Mouse (Mus musculus) hindbrain, embryonic 12.5 days (tissue): ENCODE data around the gene Shoc2. TPM values are rescaled to one million over a fixed set of nuclear protein-coding genes. Genes with fewer than 3 reads are reported as not detected.
A peak's percentile ranks its signal among the peaks of the same experiment; 100 is the strongest.
"Not testable (repeated sequence)": the region's sequence is repeated elsewhere in the genome, so short reads cannot be mapped to it uniquely, and the experiment has no call there.

Source experiments
- ATAC-seq: fragments of 200-750 bp; cut with Nextera tagmentation; 2 replicates; pipeline ENCODE4 v1.8.0; 2017; ENCODE audit warnings: moderate TSS enrichment; ENCODE audit not compliant: low FRiP score
- H3K27ac ChIP-seq: fragments of 300-500 bp; sonication (generic); 2 replicates; pipeline ENCODE4 v1.5.1; 2016; ENCODE audit warnings: mild to moderate bottlenecking
- H3K27me3 ChIP-seq: fragments of 300-500 bp; sonication (generic); 2 replicates; pipeline ENCODE4 v1.6.1; 2016; ENCODE audit warnings: mild to moderate bottlenecking
- H3K36me3 ChIP-seq: fragments of 300-500 bp; sonication (generic); 2 replicates; pipeline ENCODE4 v1.6.1; 2016; ENCODE audit warnings: mild to moderate bottlenecking
- H3K4me1 ChIP-seq: fragments of 300-500 bp; sonication (generic); 2 replicates; pipeline ENCODE4 v1.6.1; 2016
- H3K4me2 ChIP-seq: fragments of 300-500 bp; sonication (generic); replicated peaks from 2 replicates; pipeline ENCODE4 v1.6.1; 2016; ENCODE audit warnings: mild to moderate bottlenecking
- H3K4me3 ChIP-seq: fragments of 300-500 bp; sonication (generic); 2 replicates; pipeline ENCODE4 v1.5.1; 2016; ENCODE audit warnings: mild to moderate bottlenecking
- H3K9ac ChIP-seq: fragments of 300-500 bp; sonication (generic); 2 replicates; pipeline ENCODE4 v1.6.1; 2016; ENCODE audit warnings: mild to moderate bottlenecking, moderate library complexity
- H3K9me3 ChIP-seq: fragments of 300-500 bp; sonication (generic); replicated peaks from 2 replicates; pipeline ENCODE4 v1.6.1; 2016; ENCODE audit warnings: mild to moderate bottlenecking
- WGBS: fragments of 180-500 bp; shearing (Covaris S2); methylation state at CpG from one replicate; pipeline ENCODE4 v1.1.7; 2016; 5-methylcytosine and 5-hydroxymethylcytosine counted together
- polyA plus RNA-seq: library from polyadenylated mRNA; unstranded; fragments of >200 nt; fragmentation: Nextera tagmentation; extraction: Ambion mirVana; gene quantifications from 2 replicates; pipeline ENCODE4 v1.2.1, GENCODE M21; 2016

Shoc2 gene
- polyA plus RNA-seq, 1 experiment from 2014 or later, result 73.3 TPM

DNA sequence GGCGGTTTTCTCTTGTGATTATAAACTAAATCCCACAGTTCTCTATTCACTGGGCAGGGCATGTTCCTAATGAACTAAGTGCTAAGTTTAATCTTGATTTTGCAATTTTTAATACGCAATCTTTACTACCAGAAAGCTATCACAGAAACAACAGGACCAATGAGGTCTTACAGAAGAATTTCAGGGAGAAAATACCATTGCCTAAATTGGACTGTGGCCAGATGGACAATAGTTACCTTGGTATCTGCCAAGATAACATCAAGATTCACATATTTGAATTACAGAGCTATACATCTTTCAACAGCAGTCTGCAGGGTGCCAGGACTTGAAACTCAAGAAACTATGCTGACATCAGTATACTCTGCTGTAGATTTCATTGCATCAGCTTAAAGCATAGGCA, 1.8 kb upstream of the Shoc2 start:
- H3K36me3 ChIP-seq, result peaks cover 12% of the 10 kb centered on the region
- peak overlapping the region; percentile 53; the same call in 1 of the 2 replicates for H3K4me2 ChIP-seq
- H3K9ac ChIP-seq, result no peak overlapping the region
- no peak for ATAC-seq
- H3K9me3 ChIP-seq, result no peaks in the 10 kb centered on the region
- H3K27me3 ChIP-seq, result no peaks in the 10 kb centered on the region
- no peak overlapping the region for H3K27ac ChIP-seq
- no peak overlapping the region for H3K4me3 ChIP-seq
- 92% methylated on average over 2 of the region's 2 CpGs for WGBS
- H3K4me1 ChIP-seq, result peaks cover 12% of the 10 kb centered on the region

DNA sequence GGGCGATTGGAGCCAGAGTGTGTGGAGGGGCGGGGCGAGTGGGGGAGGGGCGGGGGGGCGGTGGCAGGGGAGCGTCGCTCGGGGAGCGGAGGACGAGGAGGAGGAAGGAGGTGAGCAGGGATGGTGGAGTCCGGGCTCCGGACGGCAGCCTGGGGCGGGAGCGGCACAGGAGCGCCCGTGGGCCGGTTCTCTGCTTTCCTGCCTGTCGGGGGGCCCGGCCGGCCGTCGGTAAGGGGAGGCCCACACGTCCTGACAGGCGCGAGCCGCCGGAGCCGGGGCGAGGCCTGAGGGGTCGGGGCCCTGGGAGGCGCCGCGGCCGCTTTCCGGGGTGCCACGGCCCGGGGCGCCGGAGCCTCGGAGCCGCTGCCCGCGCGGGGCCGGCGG, 672 bp downstream of the Shoc2 start:
- Histone ChIP-seq H3K4me2 (peak overlapping the region; percentile 53), H3K27ac (peak overlapping the region; percentile 98), H3K27me3 (no peaks in the 10 kb centered on the region), H3K9ac (peak overlapping the region; percentile 99), H3K4me3 (peak overlapping the region; percentile 96), H3K4me1 (peaks cover 14% of the 10 kb centered on the region), H3K9me3 (no peaks in the 10 kb centered on the region), H3K36me3 (no peaks in the 10 kb centered on the region)
- ATAC-seq, result peak; percentile 82; the same call in 1 of the 2 replicates
- WGBS, result under 1% methylated on average over 28 of the region's 47 CpGs

DNA sequence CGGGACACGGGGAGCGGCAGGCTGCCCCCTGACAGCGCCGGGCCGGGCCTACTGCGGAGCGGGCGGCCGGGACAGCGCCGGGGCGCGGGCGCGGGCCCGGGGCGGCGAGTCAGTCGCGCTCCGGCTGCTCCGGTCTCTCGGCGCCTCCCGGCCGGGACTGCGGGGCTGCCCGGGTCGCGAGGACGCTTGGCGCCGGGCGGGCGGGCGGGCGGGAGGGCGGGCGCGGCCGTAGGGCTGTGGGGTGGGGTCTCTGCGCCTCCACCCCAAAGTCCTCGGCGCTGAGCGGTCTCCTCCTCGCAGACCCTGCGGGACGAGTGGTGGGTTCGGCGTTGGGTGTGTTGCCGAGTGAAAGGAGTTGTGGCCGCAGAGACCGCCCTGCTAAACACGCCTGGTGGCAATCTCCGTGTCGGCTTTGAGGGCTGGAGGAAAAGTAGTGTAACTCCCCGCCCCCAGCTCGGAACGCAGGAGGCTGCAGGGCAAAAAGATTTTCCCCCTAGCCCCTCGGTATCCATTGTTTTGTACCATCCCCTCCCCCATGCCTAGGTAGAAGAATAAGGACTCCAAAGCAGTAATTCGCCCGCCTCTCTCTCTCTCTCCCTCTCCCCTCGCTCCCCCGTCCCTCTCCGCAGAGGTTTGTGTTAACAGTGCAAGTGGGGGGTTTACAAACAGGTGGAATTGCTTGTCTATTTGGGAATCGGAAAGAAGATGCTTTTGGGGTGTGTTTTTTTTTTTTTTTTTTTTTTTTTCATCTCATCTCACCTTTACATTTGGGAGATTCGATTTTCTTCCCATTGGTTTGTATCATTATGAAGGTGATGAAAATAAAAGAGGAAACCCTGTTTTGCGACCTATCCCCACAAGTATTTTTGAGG, 1.3 kb downstream of the Shoc2 start:
- Histone ChIP-seq H3K9ac (peak overlapping the region; percentile 99), H3K27me3 (no peaks in the 10 kb centered on the region), H3K9me3 (no peaks in the 10 kb centered on the region), H3K4me1 (peaks cover 14% of the 10 kb centered on the region), H3K36me3 (no peaks in the 10 kb centered on the region), H3K4me2 (peak overlapping the region; percentile 53), H3K4me3 (peak overlapping the region; percentile 96), H3K27ac (peak overlapping the region; percentile 98)
- peak; percentile 33 for ATAC-seq
- WGBS, result 2% methylated on average over 35 of the region's 69 CpGs

DNA sequence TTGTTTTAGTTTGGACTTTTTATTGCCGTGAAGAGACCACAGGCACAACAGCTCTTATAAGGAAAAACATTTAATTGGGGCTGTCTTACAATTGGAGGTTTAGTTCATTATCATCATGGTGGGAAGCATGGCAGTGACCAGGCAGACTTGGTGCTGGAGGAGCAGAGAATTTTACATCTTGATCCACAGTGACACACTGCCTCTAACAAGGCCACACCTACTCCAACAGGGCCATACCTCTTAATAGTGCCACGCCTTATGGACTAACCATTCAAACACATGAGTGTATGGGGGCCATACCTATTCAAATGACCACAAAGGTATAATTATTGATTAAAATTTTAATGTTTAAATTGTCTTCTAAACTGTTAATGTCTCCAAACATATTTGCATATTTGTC, 13.4 kb downstream of the Shoc2 start:
- no peak overlapping the region for H3K9ac ChIP-seq
- no peak for ATAC-seq
- no peaks in the 10 kb centered on the region for H3K27me3 ChIP-seq
- H3K4me3 ChIP-seq, result no peak overlapping the region
- 93% methylated on average over 2 of the region's 2 CpGs for WGBS
- peaks cover 4% of the 10 kb centered on the region; the same call in 1 of the 2 replicates for H3K4me1 ChIP-seq
- no peaks in the 10 kb centered on the region for H3K9me3 ChIP-seq
- 0 out of 2 replicates have a peak, but pooled peaks cover 3% of the 10 kb centered on the region for H3K36me3 ChIP-seq
- no peak overlapping the region for H3K4me2 ChIP-seq
- H3K27ac ChIP-seq, result no peak overlapping the region

DNA sequence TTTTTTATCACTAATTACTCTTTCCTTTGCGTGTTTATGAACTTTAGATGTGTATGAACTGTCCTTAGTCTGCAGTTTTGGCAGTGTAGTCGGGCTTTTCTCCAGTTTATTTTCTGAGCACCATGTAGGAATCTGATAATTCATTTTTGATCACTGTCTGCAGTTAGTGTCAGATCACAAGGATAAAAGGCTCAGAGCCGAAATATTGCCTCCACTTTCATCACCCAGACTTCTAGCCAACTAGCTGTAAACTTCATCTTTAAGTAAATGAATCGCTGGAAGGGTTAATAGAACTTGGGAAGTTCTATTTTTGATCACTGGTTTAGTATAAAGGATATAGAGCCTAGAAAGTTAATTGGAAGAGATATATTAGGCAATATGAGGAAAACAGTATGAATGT, 18.4 kb downstream of the Shoc2 start:
- H3K4me2 ChIP-seq, result no peak overlapping the region
- H3K27ac ChIP-seq, result no peak overlapping the region
- no peak overlapping the region for H3K9ac ChIP-seq
- H3K36me3 ChIP-seq, result 0 out of 2 replicates have a peak, but pooled peaks cover 3% of the 10 kb centered on the region
- WGBS, result 92% methylated on average over 4 of the region's 4 CpGs
- no peaks in the 10 kb centered on the region for H3K4me1 ChIP-seq
- H3K4me3 ChIP-seq, result no peak overlapping the region
- no peaks in the 10 kb centered on the region for H3K27me3 ChIP-seq
- ATAC-seq, result no peak
- H3K9me3 ChIP-seq, result no peaks in the 10 kb centered on the region

DNA sequence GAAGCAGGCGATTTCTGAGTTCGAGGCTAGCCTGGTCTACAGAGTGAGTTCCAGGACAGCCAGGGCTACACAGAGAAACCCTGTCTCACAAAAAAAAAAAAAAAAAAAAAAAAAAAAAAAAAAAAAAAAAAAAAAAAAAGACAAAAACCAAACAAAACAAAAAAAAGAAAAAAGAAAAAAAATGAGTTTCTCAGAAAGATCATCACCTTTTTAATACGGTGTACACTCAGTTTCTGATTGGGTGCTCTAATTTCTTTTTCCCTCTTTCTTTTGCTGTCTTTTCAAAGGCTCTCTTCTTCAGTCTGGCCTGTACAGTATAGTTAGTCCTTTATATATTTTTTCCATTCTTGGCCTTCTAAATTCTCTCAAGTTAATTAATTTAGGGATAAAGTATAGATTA, 20.2 kb downstream of the Shoc2 start:
- H3K27me3 ChIP-seq, H3K9ac ChIP-seq, H3K9me3 ChIP-seq, H3K4me3 ChIP-seq, H3K4me1 ChIP-seq, ATAC-seq, H3K27ac ChIP-seq, H3K4me2 ChIP-seq, H3K36me3 ChIP-seq: not testable (repeated sequence)
- WGBS, result 98% methylated on average over 3 of the region's 3 CpGs

DNA sequence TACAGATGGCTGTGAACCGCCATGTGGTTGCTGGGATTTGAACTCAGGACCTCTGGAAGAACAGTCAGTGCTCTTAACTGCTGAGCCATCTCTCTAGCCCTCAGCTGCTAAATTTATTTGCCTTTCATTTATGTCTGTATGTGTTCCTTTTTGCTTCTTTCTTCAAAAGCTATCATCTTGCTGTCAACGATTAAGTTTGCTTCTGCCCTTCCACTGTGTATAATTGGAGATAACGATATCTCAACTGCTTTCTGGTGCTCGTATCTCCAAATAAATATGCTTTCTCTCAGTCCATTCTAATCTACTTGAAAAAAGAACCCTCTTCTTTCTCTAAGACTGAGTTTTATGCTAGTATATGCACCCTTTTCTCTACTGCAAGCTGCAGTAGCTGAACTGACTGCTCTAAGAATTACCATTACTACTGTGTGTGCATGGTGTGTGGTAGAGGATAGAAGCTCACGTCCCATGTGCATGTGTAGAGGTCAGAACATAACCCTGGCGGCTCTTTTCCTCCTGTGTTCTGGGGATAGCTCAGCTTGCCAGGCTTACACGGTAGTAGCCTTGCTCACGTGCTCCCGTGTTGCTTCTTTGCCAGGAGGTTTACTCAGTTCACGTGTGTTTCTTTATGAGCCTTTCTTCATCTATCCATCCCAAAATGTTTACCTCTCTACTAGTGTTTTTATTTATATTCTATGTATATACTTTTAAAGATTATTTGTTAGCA, 21.0 kb downstream of the Shoc2 start:
- Histone ChIP-seq H3K4me3 (no peak overlapping the region), H3K27me3 (no peaks in the 10 kb centered on the region), H3K27ac (no peak overlapping the region), H3K36me3 (0 out of 2 replicates have a peak, but pooled peaks cover 3% of the 10 kb centered on the region), H3K4me1 (no peaks in the 10 kb centered on the region), H3K9me3 (no peaks in the 10 kb centered on the region), H3K9ac (no peak overlapping the region), H3K4me2 (no peak overlapping the region)
- 91% methylated on average over 10 of the region's 10 CpGs for WGBS
- ATAC-seq, result no peak

DNA sequence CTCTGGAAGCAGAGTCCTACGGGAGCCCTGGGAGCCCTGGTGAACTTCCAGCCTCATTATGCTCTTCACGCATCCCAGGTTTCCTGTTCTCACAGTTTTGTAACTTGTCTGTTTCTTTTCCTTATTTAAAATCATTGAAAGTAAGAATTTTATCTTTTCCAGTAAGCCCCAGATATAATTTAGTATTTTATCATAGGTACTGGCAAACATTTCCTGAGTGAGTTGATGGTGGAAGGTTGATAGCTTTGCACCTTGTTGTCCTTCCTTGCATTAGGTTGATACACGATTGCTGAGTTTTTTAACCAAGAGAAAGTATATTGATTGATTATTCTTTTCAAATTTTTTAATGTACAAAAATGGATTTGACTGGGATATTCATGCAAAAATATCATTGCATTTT, 25.1 kb downstream of the Shoc2 start:
- WGBS, result 92% methylated on average over 3 of the region's 3 CpGs

DNA sequence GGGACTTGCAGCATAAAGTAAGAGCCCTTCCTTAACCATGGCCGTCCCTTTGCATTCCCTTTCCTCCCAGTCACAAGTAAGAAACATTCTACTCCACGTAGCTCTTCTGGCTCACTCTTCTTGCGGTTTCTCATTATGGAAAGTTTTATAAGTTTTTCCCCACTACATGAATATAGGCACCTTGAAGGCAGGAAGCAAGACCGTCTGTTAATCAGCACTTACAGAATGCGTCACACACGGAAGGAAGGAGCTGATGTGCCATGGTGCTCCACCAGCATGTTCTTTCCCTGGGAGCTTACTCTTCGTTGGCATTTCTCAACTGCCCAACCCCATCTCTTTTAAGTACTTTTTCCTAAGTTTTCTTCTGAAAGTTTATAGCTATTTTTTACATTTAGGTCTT, 27.8 kb downstream of the Shoc2 start:
- H3K4me2 ChIP-seq, result no peak overlapping the region
- H3K27ac ChIP-seq, result no peak overlapping the region
- no peaks in the 10 kb centered on the region for H3K27me3 ChIP-seq
- H3K9me3 ChIP-seq, result no peaks in the 10 kb centered on the region; the same call in 1 of the 2 replicates
- H3K36me3 ChIP-seq, result 0 out of 2 replicates have a peak, but pooled peaks cover 3% of the 10 kb centered on the region
- H3K4me3 ChIP-seq, result no peak overlapping the region
- ATAC-seq, result no peak
- 82% methylated on average over 7 of the region's 7 CpGs for WGBS
- H3K4me1 ChIP-seq, result no peaks in the 10 kb centered on the region
- no peak overlapping the region for H3K9ac ChIP-seq

More for the DNA sequence above, 25.1 kb downstream of the Shoc2 start:
- Histone ChIP-seq H3K9me3 (no peaks in the 10 kb centered on the region), H3K27ac (no peak overlapping the region), H3K4me1 (no peaks in the 10 kb centered on the region), H3K27me3 (no peaks in the 10 kb centered on the region), H3K4me3 (no peak overlapping the region), H3K4me2 (no peak overlapping the region), H3K9ac (no peak overlapping the region), H3K36me3 (no peaks in the 10 kb centered on the region)
- ATAC-seq, result no peak

DNA sequence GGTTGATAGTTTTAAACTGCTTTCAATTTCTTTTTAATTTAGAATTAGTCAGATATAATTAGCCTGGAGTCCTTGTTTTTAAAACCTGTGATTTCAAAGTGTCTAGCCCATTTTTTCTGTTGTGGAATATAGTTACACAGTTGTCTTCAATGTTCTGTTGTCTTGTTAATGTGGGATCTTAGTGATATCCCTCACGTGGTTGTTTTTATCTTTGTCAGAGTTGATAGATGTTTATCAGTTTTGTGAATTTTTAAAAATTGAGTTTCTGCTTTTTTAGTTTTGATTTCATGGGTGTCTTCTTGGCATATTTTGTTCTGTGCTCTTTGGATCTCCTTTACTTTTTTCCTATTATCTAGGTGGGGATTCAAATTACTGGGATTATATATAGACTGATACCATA, 29.6 kb downstream of the Shoc2 start:
- Histone ChIP-seq H3K9me3 (no peaks in the 10 kb centered on the region; the same call in 1 of the 2 replicates), H3K27me3 (no peaks in the 10 kb centered on the region), H3K36me3 (0 out of 2 replicates have a peak, but pooled peaks cover 3% of the 10 kb centered on the region), H3K4me3 (no peak overlapping the region), H3K4me2 (no peak overlapping the region), H3K4me1 (no peaks in the 10 kb centered on the region), H3K9ac (no peak overlapping the region), H3K27ac (no peak overlapping the region)
- no peak for ATAC-seq
- 85% methylated on average over 1 of the region's 1 CpGs for WGBS

DNA sequence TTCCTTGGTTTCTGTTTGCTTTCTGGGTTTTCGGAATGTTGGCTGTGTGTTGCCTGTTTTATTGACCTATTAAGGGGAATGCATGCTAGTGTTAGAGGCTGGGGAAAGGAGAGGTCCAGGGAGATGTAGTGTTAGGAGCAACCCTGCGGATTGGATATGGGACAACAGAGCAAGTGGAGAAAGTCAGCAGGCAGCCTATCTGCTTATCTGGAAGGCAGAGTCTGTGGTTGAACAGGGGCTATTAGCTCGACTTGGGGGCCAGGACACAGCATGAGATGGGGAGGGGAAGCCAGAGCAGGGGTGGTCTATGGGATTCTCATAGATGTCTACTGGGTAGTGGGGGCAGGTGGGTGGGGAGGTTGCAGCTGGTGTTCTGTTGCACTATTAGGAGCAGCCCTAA, 37.9 kb downstream of the Shoc2 start:
- Histone ChIP-seq H3K4me3 (no peak overlapping the region), H3K4me1 (no peaks in the 10 kb centered on the region), H3K4me2 (no peak overlapping the region), H3K9ac (no peak overlapping the region), H3K27ac (no peak overlapping the region), H3K36me3 (no peaks in the 10 kb centered on the region), H3K27me3 (no peaks in the 10 kb centered on the region), H3K9me3 (no peaks in the 10 kb centered on the region)
- WGBS, result 85% methylated on average over 3 of the region's 3 CpGs
- no peak for ATAC-seq

DNA sequence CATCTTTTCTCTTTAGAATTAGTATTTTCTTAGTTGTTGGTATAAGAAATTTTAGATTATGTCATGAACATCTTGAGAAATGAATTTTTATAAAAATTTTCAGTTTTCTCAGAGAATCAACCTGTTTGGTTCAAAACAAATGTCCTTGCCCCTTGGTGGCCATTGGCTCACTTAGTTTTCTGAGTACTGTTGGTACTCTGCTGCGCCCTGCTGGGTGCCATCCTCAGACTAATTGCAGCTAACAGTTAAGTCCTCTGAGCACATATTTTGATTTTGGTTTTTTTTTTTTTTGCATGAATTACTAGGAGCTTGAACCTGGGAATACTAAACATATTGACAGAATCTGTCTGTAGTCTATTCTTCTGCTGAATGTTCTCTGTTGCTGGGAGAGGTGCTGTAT, 39.2 kb downstream of the Shoc2 start:
- ATAC-seq, result no peak
- Histone ChIP-seq H3K36me3 (peaks cover 8% of the 10 kb centered on the region), H3K27me3 (no peaks in the 10 kb centered on the region), H3K9me3 (no peaks in the 10 kb centered on the region), H3K4me3 (no peak overlapping the region), H3K9ac (no peak overlapping the region), H3K4me2 (no peak overlapping the region), H3K4me1 (no peaks in the 10 kb centered on the region), H3K27ac (no peak overlapping the region)
- 97% methylated on average over 1 of the region's 1 CpGs for WGBS
